Mouse (Mus musculus) ES-E14 (cell line): Measurements from ENCODE around the gene Camsap1.

Experiments used
- HCFC1 ChIP-seq: IDR thresholded peaks from 2 replicates; pipeline ENCODE4 v1.6.1; 2012; ENCODE audit warnings: low read length, inconsistent platforms, borderline replicate concordance; ENCODE audit not compliant: insufficient read depth
- MAFK ChIP-seq: IDR thresholded peaks from 2 replicates; pipeline ENCODE4 v1.6.1; 2014; ENCODE audit warnings: mild to moderate bottlenecking, low read depth, low read length, inconsistent platforms; ENCODE audit not compliant: insufficient read depth
- ZC3H11A ChIP-seq: IDR thresholded peaks from 2 replicates; pipeline ENCODE4 v1.6.1; 2012; ENCODE audit warnings: low read depth, mild to moderate bottlenecking, inconsistent platforms, low read length, borderline replicate concordance

- TF ChIP-seq ZC3H11A: no peak
- no peak for TF ChIP-seq HCFC1
- no peak for TF ChIP-seq MAFK
Measured at GRCm38 (mm10) chr2:25989651-25990050, 6.6 kb upstream of the Camsap1 start.
